Mouse (Mus musculus) liver, postnatal 0 days (tissue): Measurements from ENCODE around the gene Hist1h3i. TPM values are rescaled to one million over a fixed set of nuclear protein-coding genes. Genes with fewer than 3 reads are reported as not detected.
A peak's percentile ranks its signal among the peaks of the same experiment; 100 is the strongest.
"Not testable (repeated sequence)": the region's sequence is repeated elsewhere in the genome, so short reads cannot be mapped to it uniquely, and the experiment has no call there.

Experiments used
- ATAC-seq: fragments of 200-750 bp; cut with Nextera tagmentation; 2 replicates; pipeline ENCODE4 v1.8.0; 2017; ENCODE audit warnings: mild to moderate bottlenecking, moderate library complexity
- DNase-seq: peaks from one replicate; pipeline ENCODE4 v3.0.0-alpha.2; 2016
- H3K27ac ChIP-seq: fragments of 300-500 bp; sonication (generic); 2 replicates; pipeline ENCODE4 v1.5.1; 2014; ENCODE audit warnings: antibody characterized with exemption, moderate library complexity, mild to moderate bottlenecking, low read depth
- H3K27me3 ChIP-seq: fragments of 300-500 bp; sonication (generic); 2 replicates; pipeline ENCODE4 v1.6.1; 2014; ENCODE audit warnings: low read length, control low read depth, mixed read lengths; ENCODE audit not compliant: insufficient read depth
- H3K36me3 ChIP-seq: fragments of 300-500 bp; sonication (generic); replicated peaks from 2 replicates; pipeline ENCODE4 v1.6.1; 2014; ENCODE audit warnings: mild to moderate bottlenecking, control low read depth, low read length, moderate library complexity, mixed read lengths; ENCODE audit not compliant: insufficient read depth
- H3K4me1 ChIP-seq: fragments of 300-500 bp; sonication (generic); 2 replicates; pipeline ENCODE4 v1.6.1; 2014; ENCODE audit warnings: antibody characterized with exemption, mild to moderate bottlenecking, control low read depth; ENCODE audit not compliant: insufficient read depth
- H3K4me2 ChIP-seq: fragments of 300-500 bp; sonication (generic); 2 replicates; pipeline ENCODE4 v1.6.1; 2014; ENCODE audit warnings: low read depth, mild to moderate bottlenecking, low read length, moderate library complexity, mixed read lengths
- H3K4me3 ChIP-seq: fragments of 300-500 bp; sonication (generic); 2 replicates; pipeline ENCODE4 v1.5.1; 2014; ENCODE audit warnings: low read depth, low read length
- H3K9ac ChIP-seq: fragments of 300-500 bp; sonication (generic); replicated peaks from 2 replicates; pipeline ENCODE4 v1.6.1; 2014; ENCODE audit warnings: mild to moderate bottlenecking, moderate library complexity
- H3K9me3 ChIP-seq: fragments of 300-500 bp; sonication (generic); 2 replicates; pipeline ENCODE4 v1.6.1; 2016; ENCODE audit warnings: mild to moderate bottlenecking, control low read depth, low read length, mixed read lengths
- CTCF ChIP-seq: sonication (generic); IDR thresholded peaks from 2 replicates; pipeline ENCODE4 v1.5.1; 2016; ENCODE audit warnings: antibody characterized with exemption, low read depth
- EP300 ChIP-seq: IDR thresholded peaks from 2 replicates; pipeline ENCODE4 v1.6.1; 2016; ENCODE audit warnings: antibody characterized with exemption, low read depth, mild to moderate bottlenecking
- WGBS: fragments of 180-500 bp; shearing (Covaris S2); extraction: QIAGEN DNeasy Blood & Tissue Kit; methylation state at CpG from one replicate; pipeline ENCODE4 v1.1.7; 2014; ENCODE audit not compliant: insufficient replicate concordance; 5-methylcytosine and 5-hydroxymethylcytosine counted together
- polyA plus RNA-seq: library from polyadenylated mRNA; unstranded; fragments of >200 nt; fragmentation: Nextera tagmentation; extraction: Ambion mirVana; gene quantifications from 2 replicates; pipeline ENCODE4 v1.2.1, GENCODE M21; 2015

The Hist1h3i gene
- polyA plus RNA-seq, 1 experiment from 2014 or later: 107 TPM

DNA sequence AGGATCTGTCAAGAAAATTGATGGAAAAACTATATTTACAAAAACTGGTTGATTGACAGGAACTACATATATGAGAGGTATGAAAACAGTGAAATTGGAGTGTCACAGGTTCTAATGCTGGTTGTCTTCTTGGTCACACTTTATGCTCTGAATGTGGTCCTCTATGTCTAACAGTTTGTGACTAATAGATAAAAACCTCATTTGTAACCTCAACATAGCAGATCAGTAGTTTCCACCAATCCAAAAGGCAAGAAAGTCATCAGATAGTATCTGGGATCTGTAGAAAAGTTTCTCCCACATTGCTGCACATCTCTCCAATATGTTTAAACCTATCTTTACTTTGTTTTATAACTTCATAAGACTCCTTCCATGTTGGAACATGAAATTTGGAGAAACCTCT lies 31.8 kb downstream of the Hist1h3i start:
- H3K27ac ChIP-seq: peak overlapping the region; percentile 98
- ATAC-seq (no peak), DNase-seq (no peak)
- H3K36me3 ChIP-seq: peaks cover 6% of the 10 kb centered on the region; the same call in 1 of the 2 replicates
- H3K4me3 ChIP-seq: no peak overlapping the region
- no peaks in the 10 kb centered on the region for H3K9me3 ChIP-seq
- TF ChIP-seq CTCF (no peak), EP300 (0 out of 2 replicates have a peak, but pooled peaks have one; percentile 7)
- H3K9ac ChIP-seq: peak overlapping the region; percentile 78
- peaks cover 19% of the 10 kb centered on the region for H3K4me1 ChIP-seq
- H3K27me3 ChIP-seq: no peaks in the 10 kb centered on the region
- peak overlapping the region; percentile 67 for H3K4me2 ChIP-seq

DNA sequence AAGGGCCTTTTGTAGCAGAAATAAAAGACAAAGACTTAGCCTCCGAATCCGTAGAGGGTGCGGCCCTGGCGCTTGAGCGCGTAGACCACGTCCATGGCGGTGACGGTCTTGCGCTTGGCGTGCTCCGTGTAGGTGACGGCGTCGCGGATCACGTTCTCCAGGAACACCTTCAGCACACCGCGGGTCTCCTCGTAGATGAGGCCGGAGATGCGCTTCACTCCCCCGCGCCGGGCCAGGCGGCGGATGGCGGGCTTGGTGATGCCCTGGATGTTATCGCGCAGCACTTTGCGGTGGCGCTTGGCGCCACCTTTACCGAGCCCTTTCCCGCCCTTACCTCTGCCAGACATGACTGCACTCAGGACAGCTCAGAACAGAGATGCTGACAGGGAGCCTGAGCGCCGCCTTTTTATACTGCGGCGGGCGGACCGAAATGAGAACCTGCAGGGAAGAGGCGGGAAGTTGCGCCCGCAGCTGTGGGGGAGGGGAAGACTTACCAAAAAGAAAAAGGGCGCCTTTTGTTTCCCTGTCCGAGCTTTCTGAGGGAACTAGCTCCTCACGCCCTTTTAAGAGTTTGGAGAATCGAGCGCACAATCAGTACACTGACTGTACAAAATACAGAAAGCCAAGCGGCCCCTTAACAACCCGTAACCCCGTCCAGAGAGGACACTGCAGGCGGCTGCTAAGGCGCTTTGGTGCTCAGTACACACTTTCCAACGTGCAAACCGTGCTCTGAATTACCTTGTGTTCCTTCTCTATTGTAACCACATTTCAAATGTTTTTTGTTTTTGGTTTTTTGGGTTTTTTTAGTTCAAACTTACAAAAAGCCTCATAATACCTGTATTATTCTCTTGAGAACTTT lies 32.8 kb downstream of the Hist1h3i start, which contains the start of gene Hist1h4k:
Gene Hist1h4k (minus strand): TSS at position 347 of the 859 bp plus-strand sequence.
- Histone ChIP-seq H3K27ac (peak within 1 kb of the TSS; percentile 98), H3K4me2 (peak within 1 kb of the TSS; percentile 70), H3K9ac (peak within 1 kb of the TSS; percentile 78), H3K4me3 (peak within 1 kb of the TSS; percentile 56), H3K4me1 (peaks cover 19% of the 10 kb centered on the region)
- not testable (repeated sequence) for H3K36me3 ChIP-seq, H3K27me3 ChIP-seq, H3K9me3 ChIP-seq
- ATAC-seq (peak; percentile 54), DNase-seq (peak; percentile 93)
- peak; percentile 90 for TF ChIP-seq EP300
- under 1% methylated on average over 41 of the region's 56 CpGs for WGBS

DNA sequence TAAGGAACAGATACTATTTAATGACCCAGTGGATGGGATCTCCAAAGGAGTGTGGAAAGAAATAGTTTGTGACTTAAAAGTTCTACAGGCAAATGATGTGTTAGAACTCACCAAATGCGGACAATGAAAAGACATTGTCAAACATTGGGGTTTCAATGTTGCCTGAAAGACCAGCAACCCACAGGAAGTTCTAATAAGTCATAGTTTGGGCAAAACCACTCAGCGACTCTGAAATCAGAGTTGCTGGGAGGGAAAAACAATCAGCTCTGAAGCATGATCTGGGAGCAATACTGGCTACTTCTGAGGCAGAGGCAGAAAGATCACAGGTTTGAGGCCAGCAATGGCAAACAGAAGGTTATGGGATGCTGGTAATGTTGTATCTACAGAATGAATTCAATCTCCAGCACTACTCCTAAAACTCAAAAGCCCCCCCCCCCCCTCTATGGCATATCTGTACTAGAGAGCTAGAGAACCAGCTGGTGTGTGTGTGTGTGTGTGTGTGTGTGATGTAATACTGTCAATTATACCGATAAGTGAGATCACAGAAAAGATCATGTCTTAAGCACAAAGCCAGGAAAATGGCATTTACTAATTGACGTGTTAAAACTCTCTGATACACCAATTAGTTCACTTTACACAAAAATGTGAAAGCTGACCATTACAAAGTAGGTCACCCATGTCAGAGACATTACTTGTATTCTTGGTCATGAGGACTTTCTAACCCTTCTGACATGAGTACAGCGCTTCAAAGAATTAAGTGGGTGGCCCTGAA lies 33.6 kb downstream of the Hist1h3i start:
- no peaks in the 10 kb centered on the region for H3K27me3 ChIP-seq
- no peak for TF ChIP-seq EP300
- TF ChIP-seq CTCF: no peak
- ATAC-seq: no peak
- peaks cover 19% of the 10 kb centered on the region for H3K4me1 ChIP-seq
- H3K9me3 ChIP-seq: no peaks in the 10 kb centered on the region
- H3K4me2 ChIP-seq: peak overlapping the region; percentile 70
- peaks cover 6% of the 10 kb centered on the region; the same call in 1 of the 2 replicates for H3K36me3 ChIP-seq
- peak overlapping the region; percentile 98 for H3K27ac ChIP-seq
- 2% methylated on average over 5 of the region's 5 CpGs for WGBS
- peak overlapping the region; percentile 56 for H3K4me3 ChIP-seq
- DNase-seq: peak; percentile 35
- peak overlapping the region; percentile 71 for H3K9ac ChIP-seq

DNA sequence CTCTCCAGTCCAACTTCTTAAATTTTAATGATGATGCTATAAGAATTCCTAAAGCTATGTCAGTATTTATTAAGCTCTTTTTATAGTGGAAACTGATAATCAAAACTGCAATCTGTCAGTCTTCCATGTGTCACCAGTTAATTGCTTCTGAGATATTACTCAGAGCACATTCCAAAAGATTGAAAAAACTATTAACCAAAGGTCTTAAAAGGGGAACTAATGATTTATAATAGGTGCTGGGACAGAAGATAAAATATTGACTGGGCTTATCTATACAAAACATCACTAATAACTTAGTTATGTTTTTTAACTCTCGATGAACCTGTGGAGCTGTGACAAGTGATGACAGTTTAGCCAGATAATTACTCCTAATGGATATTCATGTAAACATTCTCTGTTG lies 38.2 kb downstream of the Hist1h3i start:
- no peak overlapping the region for H3K4me2 ChIP-seq
- no peak overlapping the region for H3K9ac ChIP-seq
- DNase-seq (no peak), ATAC-seq (no peak)
- WGBS: 47% methylated on average over 1 of the region's 1 CpGs
- H3K36me3 ChIP-seq: peaks cover 6% of the 10 kb centered on the region; the same call in 1 of the 2 replicates
- no peaks in the 10 kb centered on the region for H3K9me3 ChIP-seq
- H3K27me3 ChIP-seq: no peaks in the 10 kb centered on the region
- peaks cover 9% of the 10 kb centered on the region for H3K4me1 ChIP-seq
- H3K27ac ChIP-seq: no peak overlapping the region
- no peak for TF ChIP-seq CTCF
- no peak for TF ChIP-seq EP300
- no peak overlapping the region for H3K4me3 ChIP-seq

GRCm38 (mm10) chr13:21734906-21735767 lies 48.0 kb downstream of the Hist1h3i start, which contains the start of gene Hist1h4j:
Gene Hist1h4j, plus strand, starts transcription at chr13:21735064.
- WGBS: under 1% methylated on average over 39 of the region's 56 CpGs
- H3K9me3 ChIP-seq, H3K36me3 ChIP-seq, H3K4me1 ChIP-seq, H3K27me3 ChIP-seq: not testable (repeated sequence)
- H3K4me2 ChIP-seq: peak within 1 kb of the TSS; percentile 76
- peak within 1 kb of the TSS; percentile 74 for H3K9ac ChIP-seq
- H3K27ac ChIP-seq: peak within 1 kb of the TSS; percentile 90
- H3K4me3 ChIP-seq: peak within 1 kb of the TSS; percentile 53
- ATAC-seq (peak; percentile 86), DNase-seq (peak; percentile 91)
- peak; percentile 84 for TF ChIP-seq EP300
